Mouse (Mus musculus) embryo, embryonic 11.5 days (tissue): ENCODE data around the gene Epha10.
A peak's percentile ranks its signal among the peaks of the same experiment; 100 is the strongest.
"Not testable (repeated sequence)": the region's sequence is repeated elsewhere in the genome, so short reads cannot be mapped to it uniquely, and the experiment has no call there.

Experiments used
- DNase-seq: peaks from one replicate; pipeline ENCODE4 v3.0.0-alpha.2; 2012; ENCODE audit warnings: low read depth, low spot score

Epha10 gene

DNA sequence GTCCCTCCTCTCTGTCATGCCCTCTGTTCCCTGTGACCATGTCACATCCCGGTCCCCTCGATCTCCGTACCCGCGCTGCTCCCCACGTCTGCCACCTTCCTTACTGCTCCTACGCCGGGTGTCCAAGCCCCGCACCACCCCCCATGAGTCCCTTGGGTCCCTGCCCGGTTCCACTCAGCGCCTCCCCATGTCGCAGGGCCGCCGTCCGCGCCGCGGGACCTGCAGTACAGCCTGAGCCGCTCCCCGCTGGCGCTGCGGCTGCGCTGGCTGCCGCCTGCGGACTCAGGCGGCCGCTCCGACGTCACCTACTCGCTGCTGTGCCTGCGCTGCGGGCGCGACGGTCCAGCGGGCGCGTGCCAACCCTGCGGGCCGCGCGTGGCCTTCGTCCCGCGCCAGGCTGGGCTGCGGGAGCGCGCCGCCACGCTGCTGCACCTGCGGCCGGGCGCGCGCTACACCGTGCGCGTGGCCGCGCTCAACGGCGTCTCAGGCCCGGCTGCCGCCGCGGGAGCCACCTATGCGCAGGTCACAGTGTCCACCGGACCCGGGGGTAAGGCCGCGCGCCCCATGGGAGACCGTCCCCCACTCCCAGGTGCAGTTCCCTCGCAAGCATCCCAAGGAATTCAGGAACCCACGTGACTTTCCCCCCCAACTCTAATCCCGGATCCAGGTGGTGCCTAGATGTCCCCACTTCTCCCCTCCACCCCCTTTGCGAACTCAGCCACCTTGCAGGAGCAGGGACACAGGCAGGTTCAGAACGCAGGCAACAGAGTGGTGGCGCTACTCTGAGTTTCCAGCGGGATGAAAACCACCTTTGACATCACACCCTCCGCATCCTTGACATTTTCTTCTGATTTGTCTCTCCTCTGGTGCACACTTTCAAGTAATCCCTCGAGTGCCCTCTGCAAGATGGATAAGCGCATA lies 14.1 kb downstream of the Epha10 start:
- DNase-seq = no peak

DNA sequence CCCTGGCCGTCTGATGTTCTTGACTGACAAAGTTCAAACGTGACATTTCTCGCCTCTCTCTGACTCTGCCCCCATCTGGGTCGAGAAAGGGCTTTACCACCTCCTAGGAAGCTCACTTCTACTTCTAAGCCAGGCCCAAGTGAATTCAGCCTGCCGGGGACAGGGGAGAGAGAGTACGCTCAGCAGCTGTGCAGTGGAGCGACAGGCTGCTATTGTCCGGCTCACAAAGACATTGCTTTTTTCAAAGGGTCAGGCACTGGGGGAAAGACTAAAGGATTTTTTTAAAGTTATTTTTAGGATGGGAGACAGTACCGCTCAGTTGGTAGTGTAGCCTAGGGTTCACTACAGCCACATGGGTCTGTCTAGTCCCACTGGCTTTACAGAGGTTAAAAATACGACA lies 17.7 kb downstream of the Epha10 start:
- DNase-seq = no peak

DNA sequence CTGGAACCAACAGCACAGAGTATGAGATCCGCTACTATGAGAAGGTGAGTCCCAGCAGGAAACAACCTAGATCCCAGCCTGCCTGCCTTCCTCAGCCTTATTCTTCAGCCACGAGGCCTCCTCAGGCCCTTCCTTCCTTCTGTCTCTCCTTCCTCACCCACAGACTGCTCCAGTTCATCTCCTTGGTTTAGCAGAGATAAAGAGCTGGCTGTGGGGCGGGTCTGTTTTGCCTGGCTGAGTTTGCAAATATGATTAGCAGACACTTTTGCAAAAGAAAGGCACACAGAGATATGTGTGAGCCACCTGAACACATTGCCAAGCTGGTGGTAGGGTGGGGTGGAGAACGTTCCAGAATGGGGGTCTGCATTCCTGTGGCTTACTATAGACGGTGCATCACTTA lies 19.2 kb downstream of the Epha10 start:
- no peak for DNase-seq

DNA sequence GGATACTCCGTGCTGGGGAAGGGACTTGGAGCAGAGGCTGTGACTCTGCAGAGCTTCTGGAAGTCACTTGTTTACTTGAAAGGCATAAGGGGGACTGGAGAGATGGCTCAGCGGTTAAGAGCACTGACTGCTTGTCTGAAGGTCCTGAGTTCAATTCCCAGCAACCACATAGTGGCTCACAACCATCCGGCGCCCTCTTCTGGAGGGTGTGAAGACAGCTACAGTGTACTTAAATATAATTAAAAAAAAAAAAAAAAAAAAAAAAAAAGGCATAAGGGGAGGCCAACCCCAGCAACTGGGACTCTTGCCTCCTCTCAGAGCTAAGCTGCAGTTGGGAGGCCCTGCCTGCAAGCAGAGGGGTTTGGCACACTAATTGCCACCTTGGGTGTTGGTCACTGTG lies 24.7 kb downstream of the Epha10 start:
- DNase-seq = no peak

DNA sequence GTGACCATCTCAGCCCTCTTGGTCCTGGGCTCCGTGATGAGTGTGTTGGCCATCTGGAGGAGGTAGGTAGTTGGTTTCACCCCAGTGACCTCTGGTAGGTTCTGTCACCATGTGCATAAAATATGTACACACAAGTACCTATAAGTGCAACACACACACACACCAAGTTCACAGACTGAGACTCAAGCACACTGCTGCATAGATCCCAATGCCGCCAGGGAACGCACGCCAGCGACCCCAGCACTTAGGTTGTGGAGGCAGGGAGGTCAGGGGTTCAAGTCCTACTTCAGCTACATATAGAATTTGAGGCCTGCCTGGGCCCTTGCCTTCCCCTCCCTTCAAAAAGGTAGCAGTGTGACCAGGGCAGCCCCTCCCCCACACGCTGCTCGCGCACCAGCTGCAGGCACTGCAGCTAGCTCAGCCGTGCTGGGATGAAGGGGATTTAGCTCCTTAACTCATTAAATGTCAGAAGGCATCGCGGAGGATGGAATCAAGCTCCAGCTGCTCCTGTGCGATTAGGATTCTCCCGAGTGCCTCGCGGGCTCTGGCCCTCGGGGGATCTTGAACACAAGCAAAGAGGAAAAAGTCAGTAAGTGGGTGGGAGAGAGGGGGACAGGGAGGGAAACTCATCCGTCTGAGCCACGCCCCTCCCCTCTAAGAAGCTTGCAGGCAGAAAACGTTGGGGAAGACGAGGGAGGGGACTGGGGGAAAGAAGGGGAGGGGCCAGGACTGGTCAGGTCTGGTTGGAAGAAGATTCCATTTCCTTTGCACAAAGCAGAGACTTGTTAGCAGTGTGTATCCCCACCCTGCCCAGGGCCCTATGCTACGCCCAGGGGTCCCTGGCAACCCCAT lies 25.5 kb downstream of the Epha10 start:
- peak; percentile 62 for DNase-seq

DNA sequence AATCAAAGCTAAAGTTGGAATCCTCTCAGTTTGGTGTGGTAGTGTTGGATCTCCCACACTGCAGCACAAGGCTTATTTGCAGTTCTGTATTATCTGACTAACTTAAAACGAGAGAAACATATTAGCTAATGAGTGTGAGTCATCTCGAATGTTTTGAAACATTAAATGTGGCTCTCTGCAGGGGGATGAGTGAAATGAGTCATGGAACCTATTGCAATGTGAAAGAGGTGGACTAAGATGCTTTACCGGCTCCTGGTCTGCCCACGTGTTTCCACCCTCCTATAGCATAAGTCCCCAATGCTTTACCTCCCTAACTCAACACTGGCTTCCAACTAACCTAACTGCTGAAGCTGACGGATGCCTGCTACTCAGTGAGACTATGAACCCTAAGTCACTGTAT lies 47.4 kb downstream of the Epha10 start:
- no peak for DNase-seq

DNA sequence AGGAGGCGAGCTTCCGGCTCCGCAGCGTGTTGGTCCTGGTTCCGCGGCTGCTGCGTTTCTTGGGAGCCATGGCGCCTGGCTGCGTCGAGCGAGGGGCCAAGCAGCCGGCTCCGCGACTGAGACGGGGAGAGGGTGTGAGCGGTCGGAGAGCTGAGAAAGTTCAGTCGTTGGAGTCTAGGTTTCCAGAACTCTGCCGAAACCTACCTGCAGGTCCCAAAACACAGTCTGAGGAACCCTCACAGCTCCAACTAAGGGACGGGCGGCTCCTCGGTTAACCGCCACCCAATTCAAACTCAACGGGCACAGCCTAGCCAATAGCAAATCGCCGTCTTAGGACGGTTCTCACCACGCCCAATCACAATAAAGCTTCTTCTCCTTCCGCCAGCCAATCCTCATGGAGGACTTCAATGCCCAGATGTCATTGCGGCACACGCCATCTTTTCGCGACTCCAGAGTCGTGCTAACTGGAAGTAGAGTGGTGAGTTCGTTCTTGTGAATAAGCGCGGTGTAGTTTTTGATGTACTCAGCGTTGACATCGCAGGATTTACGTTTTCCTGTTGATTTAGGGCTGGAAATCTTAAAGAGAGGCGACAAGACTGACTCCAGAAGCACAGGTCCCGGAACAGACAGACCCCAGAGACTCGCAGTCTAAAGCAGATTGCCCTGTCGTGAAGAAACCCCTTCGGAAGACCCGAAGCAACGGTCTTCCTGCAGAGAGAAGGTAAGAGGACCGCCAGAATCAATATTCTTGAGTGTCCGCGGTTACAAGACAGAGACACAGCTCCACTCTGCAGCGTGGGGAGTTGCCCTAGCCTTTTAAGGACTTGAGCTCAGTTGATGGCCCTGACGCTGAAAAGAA lies 56.1 kb downstream of the Epha10 start, which contains the start of gene 9930104L06Rik:
9930104L06Rik (plus strand) TSS at position 436 of the 859 bp plus-strand sequence.
- DNase-seq = peak; percentile 91

DNA sequence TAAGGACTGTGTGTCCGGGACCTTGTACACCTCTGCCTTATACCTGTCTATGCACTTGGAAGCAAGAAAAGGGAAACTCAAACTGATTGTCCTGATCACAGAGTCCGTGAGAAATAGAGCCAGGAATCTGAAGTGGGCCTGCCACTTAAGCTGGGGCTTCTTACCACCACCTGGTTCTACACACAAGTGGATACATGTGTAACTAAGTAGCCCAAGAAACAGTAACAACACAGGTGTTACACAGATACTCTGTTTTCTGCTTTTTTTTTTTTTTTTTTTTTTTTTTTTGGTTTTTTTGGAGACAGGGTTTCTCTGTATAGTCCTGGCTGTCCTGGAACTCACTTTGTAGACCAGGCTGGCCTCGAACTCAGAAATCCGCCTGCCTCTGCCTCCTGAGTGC lies 58.5 kb downstream of the Epha10 start, which contains the start of gene Cdca8:
Cdca8 (minus strand) TSS at position 101 of the 400 bp plus-strand sequence.
- not testable (repeated sequence) for DNase-seq

DNA sequence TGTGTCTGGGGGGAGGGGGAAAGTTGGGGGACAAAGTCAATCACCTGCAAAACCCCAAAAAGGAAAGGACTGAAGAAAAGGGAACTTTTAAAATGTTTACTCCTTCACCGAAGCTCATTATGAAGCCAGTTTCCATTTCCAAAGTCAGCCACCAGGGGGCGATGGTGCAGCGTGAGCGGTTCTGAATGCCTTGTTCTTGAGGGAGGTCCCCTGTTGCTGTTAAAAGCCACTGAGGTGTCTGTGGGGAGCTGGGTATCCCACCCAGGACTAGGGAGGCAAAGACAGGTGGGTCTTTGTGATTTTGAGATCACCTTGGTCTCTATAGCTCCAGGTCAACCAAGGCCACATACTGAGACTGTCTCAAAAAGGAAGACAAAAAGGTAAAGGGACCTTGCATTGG lies 62.3 kb downstream of the Epha10 start:
- peak; percentile 68 for DNase-seq

DNA sequence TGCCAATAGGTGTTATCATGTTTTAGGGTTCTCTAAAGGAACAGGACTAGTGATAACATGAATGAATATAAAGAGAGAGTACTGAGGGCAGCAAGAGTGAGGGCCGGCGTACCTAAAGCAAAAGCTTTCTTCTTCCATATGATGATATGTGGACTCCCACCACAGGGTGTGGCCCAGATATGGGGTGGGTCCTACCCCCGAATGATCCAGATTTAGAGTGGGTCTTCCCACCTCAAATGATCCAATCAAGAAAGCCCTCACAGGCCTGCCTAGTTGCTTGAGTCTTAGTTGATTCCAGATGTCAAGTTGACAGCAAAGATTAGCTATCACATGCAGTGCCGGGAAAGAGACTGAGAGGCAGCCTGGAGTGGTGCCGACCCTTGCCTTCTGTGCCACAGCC lies 63.1 kb downstream of the Epha10 start:
- no peak for DNase-seq

DNA sequence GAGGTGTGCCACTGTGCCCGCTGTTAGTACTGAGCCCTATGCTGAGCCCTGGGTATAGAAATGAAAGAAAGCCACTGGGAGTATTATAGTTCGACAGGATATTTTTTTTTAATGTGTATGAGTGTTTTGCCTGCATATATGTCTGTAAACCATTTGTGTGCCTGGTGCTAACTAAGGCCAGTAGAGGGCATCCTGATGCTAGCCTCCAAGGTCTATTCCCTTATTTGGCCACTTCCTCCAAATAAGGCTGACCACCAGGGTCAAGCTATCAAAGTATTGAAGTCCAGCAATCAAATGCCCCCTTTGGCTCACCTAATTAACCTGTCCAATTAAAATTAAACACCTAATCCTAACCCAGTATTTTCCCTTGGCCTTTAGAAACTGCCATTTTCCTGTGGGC lies 64.3 kb downstream of the Epha10 start:
- DNase-seq = no peak

DNA sequence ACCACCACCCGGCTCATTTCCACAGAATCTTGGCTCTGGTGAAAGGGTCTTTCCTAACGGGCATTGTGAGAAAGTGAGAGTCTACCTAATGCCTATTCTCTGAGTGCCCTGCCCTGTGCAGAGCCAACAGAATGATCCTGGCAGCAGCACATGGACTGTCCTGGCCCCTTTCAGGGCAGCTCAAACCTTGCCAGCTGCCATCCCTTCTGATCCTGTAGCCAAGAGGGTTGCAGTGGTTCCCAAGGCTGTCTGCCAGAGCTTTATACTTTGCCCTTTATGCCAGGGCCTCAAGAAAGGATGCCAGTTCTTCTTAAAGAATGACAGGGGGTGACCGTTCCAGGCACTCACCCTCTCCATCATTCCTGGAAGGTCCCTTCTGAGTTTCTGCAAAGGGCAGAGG lies 68.8 kb downstream of the Epha10 start:
- DNase-seq = no peak

DNA sequence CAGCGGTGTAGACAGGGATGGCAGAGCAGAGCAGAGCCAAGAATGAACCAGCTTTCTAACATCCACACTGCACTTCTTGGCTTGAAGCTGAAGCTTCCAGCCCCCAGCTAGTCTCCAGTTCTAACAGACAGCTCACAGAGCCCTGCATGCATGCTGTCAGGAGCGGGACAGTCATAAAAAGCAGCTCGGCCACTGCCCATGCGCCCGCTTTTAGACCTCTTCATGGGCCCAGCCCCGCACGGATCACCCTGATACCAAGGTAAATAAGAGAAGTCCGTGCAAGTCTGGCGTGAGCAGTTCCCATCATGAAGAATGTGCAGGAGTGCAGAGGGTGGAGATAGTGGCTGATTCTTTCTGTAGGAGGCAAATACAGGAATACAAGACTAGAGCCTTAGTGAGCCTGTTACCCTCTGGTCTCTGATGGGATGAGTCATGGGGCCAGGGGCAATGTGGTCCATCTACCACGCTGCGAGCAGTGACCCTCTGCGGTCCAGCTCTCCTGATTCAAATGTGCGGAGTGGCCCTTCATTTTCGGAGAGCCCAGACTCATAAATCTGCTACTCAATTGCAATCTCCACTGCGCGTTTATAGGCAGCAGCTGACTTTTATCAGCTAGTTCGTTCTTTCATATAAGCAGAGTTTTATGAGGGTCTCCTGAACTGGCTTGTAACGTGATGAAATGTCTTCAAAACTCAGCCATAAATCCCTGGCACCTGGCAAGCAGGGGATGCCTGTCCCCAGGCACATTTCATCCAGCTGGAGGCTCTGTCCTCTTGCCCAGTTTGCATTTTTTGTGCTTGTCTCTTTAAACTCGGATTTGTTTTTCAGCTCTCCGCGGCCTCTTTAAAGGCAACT lies 69.7 kb downstream of the Epha10 start:
- DNase-seq = no peak

DNA sequence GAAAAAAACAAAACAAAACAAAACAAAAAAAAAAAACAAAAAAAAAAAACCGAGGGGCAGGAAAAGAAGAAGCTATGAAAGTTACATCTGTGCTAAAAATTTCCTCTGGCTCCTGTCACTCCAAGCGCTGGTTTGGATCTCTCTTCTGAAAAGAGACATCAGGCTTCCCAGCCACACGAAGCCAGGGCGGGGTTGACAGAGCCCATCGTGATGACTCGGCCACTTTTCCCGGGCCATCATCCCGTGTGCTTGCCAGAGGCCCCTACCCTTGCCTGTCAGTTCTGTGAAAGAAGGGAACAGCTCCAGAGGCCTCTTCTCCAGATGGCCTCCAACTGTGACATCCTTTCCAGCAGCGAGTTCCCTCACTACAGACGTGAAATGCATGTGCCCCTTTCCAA lies 70.3 kb downstream of the Epha10 start:
- no peak for DNase-seq

DNA sequence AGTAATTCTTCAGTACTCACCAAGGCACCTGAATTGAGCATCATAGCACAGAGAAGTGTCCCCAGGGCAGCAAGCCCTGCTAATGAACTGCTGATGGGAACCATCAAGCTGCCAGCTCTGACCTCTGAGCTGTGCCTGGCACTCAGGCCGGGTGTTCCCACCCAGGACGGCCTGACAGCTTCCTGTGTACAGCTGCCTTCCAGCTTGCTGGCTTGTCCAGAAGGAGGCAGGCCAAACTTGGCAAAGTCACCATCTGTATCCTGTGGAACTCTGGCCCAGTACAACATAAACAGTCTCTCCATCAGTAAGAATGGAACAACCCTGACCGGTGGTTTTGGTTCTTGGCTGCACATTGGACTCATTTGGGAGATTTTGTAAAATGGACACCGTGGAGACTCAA lies 72.8 kb downstream of the Epha10 start:
- DNase-seq = no peak

DNA sequence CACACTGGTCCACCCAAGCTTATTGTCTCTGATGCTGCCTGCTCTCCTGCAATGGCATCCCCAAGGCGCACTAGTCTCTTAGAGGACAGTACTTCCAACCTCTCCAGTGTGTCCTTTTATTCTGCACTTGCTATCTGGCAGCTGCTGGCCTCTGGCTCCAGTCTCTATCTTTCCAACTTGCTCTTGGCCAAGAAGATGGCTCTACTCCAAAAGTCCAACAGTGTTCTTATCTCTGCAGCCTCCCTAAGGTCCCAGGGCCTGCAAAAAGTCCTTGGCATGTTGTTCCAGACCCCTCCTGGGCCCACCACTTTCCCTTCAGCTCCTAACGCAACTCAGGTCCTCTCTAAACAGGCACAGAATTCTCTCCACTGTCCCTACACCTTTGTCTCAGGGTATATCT lies 76.6 kb downstream of the Epha10 start:
- no peak for DNase-seq

DNA sequence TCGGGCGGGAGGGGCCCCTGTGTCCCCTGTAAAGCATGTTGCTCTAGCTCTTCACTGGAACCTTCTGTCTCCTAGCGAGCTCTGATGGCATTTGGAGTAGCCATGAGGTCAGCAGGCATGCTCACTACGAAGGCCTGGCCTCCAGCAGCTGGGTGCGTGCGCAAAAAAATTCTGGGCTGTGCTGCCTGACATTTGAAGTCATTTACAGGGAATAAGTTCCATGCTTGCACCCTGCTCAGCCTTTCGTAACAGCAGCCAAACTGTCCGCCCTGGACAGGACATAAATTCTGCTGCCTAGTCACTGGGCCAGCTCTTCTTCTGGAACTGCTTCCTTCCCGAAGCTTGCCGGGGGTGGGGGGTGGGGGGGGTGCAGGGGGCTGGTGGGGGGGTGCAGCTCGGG lies 78.4 kb downstream of the Epha10 start:
- no peak for DNase-seq

DNA sequence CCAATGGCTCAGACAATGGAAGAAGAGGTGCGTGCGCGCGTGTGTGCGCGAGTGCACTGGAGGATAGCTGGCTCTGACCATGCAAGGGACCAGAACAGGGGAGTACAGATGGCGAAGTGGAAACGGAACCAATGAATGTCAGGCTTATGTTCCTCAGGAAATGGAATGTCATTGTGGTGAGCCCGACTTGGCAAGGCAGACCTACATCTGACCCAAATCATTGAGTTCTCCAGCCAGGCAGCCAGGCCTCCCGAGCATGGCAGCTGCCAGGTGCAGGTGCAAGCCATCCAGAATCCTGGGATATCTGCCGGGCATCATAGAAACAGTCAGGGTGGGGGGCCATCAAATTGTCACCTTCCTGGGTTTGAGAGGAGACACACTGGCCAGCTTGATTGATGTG lies 80.2 kb downstream of the Epha10 start:
- no peak for DNase-seq

DNA sequence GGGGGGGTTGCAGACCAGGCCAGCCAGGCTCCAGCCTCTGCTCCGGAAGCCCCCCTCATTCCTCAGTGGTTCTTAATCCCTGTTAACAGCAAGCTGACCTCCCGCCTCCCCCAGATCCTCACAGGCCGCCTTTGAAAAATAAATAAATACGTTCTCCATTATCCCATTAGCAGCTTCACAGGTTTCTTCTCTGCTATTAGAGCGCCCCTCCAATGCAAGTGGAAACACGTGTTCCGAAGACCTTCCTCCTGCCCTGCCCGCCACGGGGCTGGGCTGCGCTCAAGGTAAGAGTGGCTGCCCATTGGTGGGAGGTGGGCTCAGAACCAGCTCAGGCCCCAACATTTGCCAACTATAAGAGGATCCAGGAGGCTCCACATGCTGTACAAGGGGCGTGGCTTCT lies 81.9 kb downstream of the Epha10 start:
- DNase-seq = no peak

DNA sequence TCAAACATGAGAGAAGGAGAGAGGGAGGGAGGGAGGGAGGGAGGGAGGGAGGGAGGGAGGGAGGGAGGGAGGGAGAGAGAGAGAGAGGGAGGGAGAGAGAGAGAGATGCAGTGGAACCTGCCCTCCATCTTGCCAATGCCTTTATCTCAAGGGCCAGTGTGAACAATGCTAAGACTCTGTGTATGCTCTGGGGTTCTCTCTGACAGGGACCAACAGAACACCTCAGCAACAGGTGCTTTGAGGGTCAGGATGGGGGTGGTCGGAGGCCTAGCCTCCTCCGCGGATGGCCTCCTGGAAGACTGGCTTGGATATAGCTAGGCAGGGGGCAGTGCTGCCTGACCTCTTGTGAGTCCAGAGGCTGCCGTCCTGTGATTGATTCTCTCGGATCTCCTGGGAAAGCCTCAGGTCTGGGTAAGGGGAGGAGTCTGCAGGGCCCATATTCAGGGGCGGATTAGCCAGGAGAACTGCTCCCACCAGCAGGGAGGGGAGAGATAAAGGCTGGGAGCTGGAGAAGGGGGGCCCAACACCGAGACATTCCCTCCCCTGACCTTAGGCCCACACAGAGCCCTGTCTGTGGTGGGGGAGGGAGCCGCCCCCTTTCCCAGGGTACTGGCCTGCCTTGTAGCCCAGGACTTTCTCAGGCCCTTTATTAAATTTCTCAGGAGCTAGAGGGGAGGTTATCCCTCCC lies 84.4 kb downstream of the Epha10 start:
- no peak for DNase-seq
